Mouse (Mus musculus) hindbrain, embryonic 12.5 days (tissue): ENCODE data around the gene Gimap5. TPM values are rescaled to one million over a fixed set of nuclear protein-coding genes. Genes with fewer than 3 reads are reported as not detected.

ENCODE experiments used
- ATAC-seq: fragments of 200-750 bp; cut with Nextera tagmentation; 2 replicates; pipeline ENCODE4 v1.8.0; 2017; ENCODE audit warnings: moderate TSS enrichment; ENCODE audit not compliant: low FRiP score
- H3K27ac ChIP-seq: fragments of 300-500 bp; sonication (generic); 2 replicates; pipeline ENCODE4 v1.5.1; 2016; ENCODE audit warnings: mild to moderate bottlenecking
- H3K27me3 ChIP-seq: fragments of 300-500 bp; sonication (generic); 2 replicates; pipeline ENCODE4 v1.6.1; 2016; ENCODE audit warnings: mild to moderate bottlenecking
- H3K36me3 ChIP-seq: fragments of 300-500 bp; sonication (generic); 2 replicates; pipeline ENCODE4 v1.6.1; 2016; ENCODE audit warnings: mild to moderate bottlenecking
- H3K4me1 ChIP-seq: fragments of 300-500 bp; sonication (generic); 2 replicates; pipeline ENCODE4 v1.6.1; 2016
- H3K4me2 ChIP-seq: fragments of 300-500 bp; sonication (generic); replicated peaks from 2 replicates; pipeline ENCODE4 v1.6.1; 2016; ENCODE audit warnings: mild to moderate bottlenecking
- H3K4me3 ChIP-seq: fragments of 300-500 bp; sonication (generic); 2 replicates; pipeline ENCODE4 v1.5.1; 2016; ENCODE audit warnings: mild to moderate bottlenecking
- H3K9ac ChIP-seq: fragments of 300-500 bp; sonication (generic); 2 replicates; pipeline ENCODE4 v1.6.1; 2016; ENCODE audit warnings: mild to moderate bottlenecking, moderate library complexity
- H3K9me3 ChIP-seq: fragments of 300-500 bp; sonication (generic); replicated peaks from 2 replicates; pipeline ENCODE4 v1.6.1; 2016; ENCODE audit warnings: mild to moderate bottlenecking
- WGBS: fragments of 180-500 bp; shearing (Covaris S2); methylation state at CpG from one replicate; pipeline ENCODE4 v1.1.7; 2016; 5-methylcytosine and 5-hydroxymethylcytosine counted together
- polyA plus RNA-seq: library from polyadenylated mRNA; unstranded; fragments of >200 nt; fragmentation: Nextera tagmentation; extraction: Ambion mirVana; gene quantifications from 2 replicates; pipeline ENCODE4 v1.2.1, GENCODE M21; 2016

Gimap5 gene
- polyA plus RNA-seq, 1 experiment from 2014 or later = 0.97 TPM

GRCm38 (mm10) chr6:48785189-48785588, 39.2 kb downstream of the Gimap5 start:
- 82% methylated on average over 1 of the region's 1 CpGs for WGBS
- Histone ChIP-seq H3K27me3 (no peaks in the 10 kb centered on the region), H3K36me3 (no peaks in the 10 kb centered on the region), H3K9ac (no peak overlapping the region), H3K4me1 (no peaks in the 10 kb centered on the region), H3K27ac (no peak overlapping the region), H3K9me3 (no peaks in the 10 kb centered on the region), H3K4me3 (no peak overlapping the region), H3K4me2 (no peak overlapping the region)
- ATAC-seq = no peak

DNA sequence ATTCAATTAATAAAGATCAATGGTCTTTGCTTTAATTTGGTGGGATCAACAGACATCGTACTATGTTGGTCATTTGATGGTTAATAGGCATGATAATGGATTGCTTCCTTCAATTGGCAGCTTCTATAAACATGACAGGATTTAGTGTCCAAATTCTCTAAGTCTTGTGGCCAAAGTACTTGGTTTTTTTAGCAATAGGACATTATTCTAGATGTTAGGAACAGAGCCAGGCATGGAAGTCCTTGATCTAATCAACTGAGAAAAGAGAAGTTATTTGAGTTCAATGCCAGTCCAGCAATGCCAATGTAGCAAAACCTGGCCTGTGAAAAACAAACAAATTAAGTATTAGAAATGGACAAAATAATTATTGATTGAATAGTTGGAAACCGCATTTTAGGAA, 39.6 kb downstream of the Gimap5 start:
- Histone ChIP-seq H3K9me3 (no peaks in the 10 kb centered on the region), H3K27ac (no peak overlapping the region), H3K4me1 (no peaks in the 10 kb centered on the region), H3K9ac (no peak overlapping the region), H3K27me3 (no peaks in the 10 kb centered on the region), H3K4me2 (no peak overlapping the region), H3K36me3 (no peaks in the 10 kb centered on the region), H3K4me3 (no peak overlapping the region)
- ATAC-seq = no peak
- 88% methylated on average over 2 of the region's 2 CpGs for WGBS

- Histone ChIP-seq H3K9ac (no peak overlapping the region), H3K36me3 (no peaks in the 10 kb centered on the region), H3K4me2 (no peak overlapping the region), H3K4me3 (no peak overlapping the region), H3K9me3 (no peaks in the 10 kb centered on the region), H3K4me1 (no peaks in the 10 kb centered on the region), H3K27me3 (no peaks in the 10 kb centered on the region), H3K27ac (no peak overlapping the region)
- 86% methylated on average over 2 of the region's 2 CpGs for WGBS
- no peak for ATAC-seq
These were observed 41.9 kb downstream of the Gimap5 start for GRCm38 (mm10) chr6:48787867-48788266.

DNA sequence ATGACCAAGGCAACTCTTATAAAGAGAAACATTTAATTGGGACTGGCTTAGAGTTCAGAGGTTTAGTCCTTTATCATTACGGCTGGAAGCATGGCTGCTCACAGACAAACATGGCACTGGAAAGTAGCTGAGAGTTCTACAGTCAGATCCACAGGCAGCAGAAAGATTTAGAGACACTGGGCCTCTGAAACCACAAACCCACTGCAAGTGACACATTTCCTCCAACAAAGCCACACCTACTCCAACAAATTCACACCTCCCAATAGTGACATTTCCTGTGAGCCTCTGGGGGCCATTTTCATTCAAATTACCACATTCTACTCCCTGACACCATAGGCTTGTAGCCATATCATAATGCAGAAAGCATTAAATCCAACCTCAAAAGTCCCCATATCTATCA, 55.9 kb downstream of the Gimap5 start:
- Histone ChIP-seq H3K4me1 (no peaks in the 10 kb centered on the region), H3K36me3 (no peaks in the 10 kb centered on the region), H3K9me3 (no peaks in the 10 kb centered on the region), H3K9ac (no peak overlapping the region), H3K27ac (no peak overlapping the region), H3K4me3 (no peak overlapping the region), H3K4me2 (no peak overlapping the region), H3K27me3 (no peaks in the 10 kb centered on the region)
- ATAC-seq = no peak
- WGBS = 84% methylated on average over 1 of the region's 1 CpGs

GRCm38 (mm10) chr6:48803406-48804051, 57.5 kb downstream of the Gimap5 start:
- no peaks in the 10 kb centered on the region for H3K9me3 ChIP-seq
- H3K27ac ChIP-seq = no peak overlapping the region
- H3K4me1 ChIP-seq = no peaks in the 10 kb centered on the region
- H3K9ac ChIP-seq = no peak overlapping the region
- H3K36me3 ChIP-seq = no peaks in the 10 kb centered on the region
- H3K4me2 ChIP-seq = no peak overlapping the region
- H3K4me3 ChIP-seq = no peak overlapping the region
- no peaks in the 10 kb centered on the region for H3K27me3 ChIP-seq
- no peak for ATAC-seq

Other genes with a start within 250 kb of the Gimap5 start
- gene Atp6v0e2, start 208.6 kb upstream of the Gimap5 start, polyA plus RNA-seq = 74.7 and 75.0 TPM in 2 replicates
- 19.7 and 22.5 TPM in 2 replicates for gene Lrrc61, start 191.4 kb upstream of the Gimap5 start, polyA plus RNA-seq
- gene Rarres2, start 173.4 kb upstream of the Gimap5 start, polyA plus RNA-seq = 1.8 and 3.3 TPM in 2 replicates
- gene Gm45021, start 156.6 kb upstream of the Gimap5 start, polyA plus RNA-seq = not detected in 2 replicates
- gene Repin1, start 152.3 kb upstream of the Gimap5 start, polyA plus RNA-seq = 43.1 and 43.9 TPM in 2 replicates
- gene Gm44965, start 152.3 kb upstream of the Gimap5 start, polyA plus RNA-seq = not detected in 2 replicates
- gene Zfp775, start 144.1 kb upstream of the Gimap5 start, polyA plus RNA-seq = 12.7 and 14.6 TPM in 2 replicates
- 2.6 and 3.1 TPM in 2 replicates for gene AI854703, start 119.4 kb upstream of the Gimap5 start, polyA plus RNA-seq
- 1.0 and 1.1 TPM in 2 replicates for gene Gimap8, start 99.0 kb upstream of the Gimap5 start, polyA plus RNA-seq
- 3.7 and 4.4 TPM in 2 replicates for gene Gimap9, start 70.1 kb upstream of the Gimap5 start, polyA plus RNA-seq
- 4.2 and 5.4 TPM in 2 replicates for gene Gimap4, start 61.6 kb upstream of the Gimap5 start, polyA plus RNA-seq
- 8.5 and 9.6 TPM in 2 replicates for gene Gimap6, start 38.0 kb upstream of the Gimap5 start, polyA plus RNA-seq
- gene Gm28053, start 27.6 kb upstream of the Gimap5 start, polyA plus RNA-seq = 1.7 TPM in 1 of 2 replicates, not detected in the other
- gene Gimap7, start 27.6 kb upstream of the Gimap5 start, polyA plus RNA-seq = not detected in 2 replicates
- 5.4 and 6.7 TPM in 2 replicates for gene Gimap1, start 7.1 kb upstream of the Gimap5 start, polyA plus RNA-seq
- gene Gimap3, start 24.7 kb downstream of the Gimap5 start, polyA plus RNA-seq = not detected in 2 replicates
- gene Tmem176a, start 94.7 kb downstream of the Gimap5 start, polyA plus RNA-seq = 26.5 and 28.5 TPM in 2 replicates
- 114 and 118 TPM in 2 replicates for gene Tmem176b, start 95.3 kb downstream of the Gimap5 start, polyA plus RNA-seq
- gene Aoc1, start 126.7 kb downstream of the Gimap5 start, polyA plus RNA-seq = not detected in 2 replicates
- gene 1600015I10Rik, start 183.7 kb downstream of the Gimap5 start, polyA plus RNA-seq = not detected in 2 replicates
- gene Doxl2, start 228.8 kb downstream of the Gimap5 start, polyA plus RNA-seq = not detected in 2 replicates
- gene Svs1, start 240.7 kb downstream of the Gimap5 start, polyA plus RNA-seq = not detected in 2 replicates